Mouse (Mus musculus) limb, embryonic 13.5 days (tissue): ENCODE data around the gene Ints4. TPM values are rescaled to one million over a fixed set of nuclear protein-coding genes. Genes with fewer than 3 reads are reported as not detected.

ENCODE experiments used
- polyA plus RNA-seq: library from polyadenylated mRNA; unstranded; fragments of >200 nt; fragmentation: Nextera tagmentation; extraction: Ambion mirVana; gene quantifications from 2 replicates; pipeline ENCODE4 v1.2.1, GENCODE M21; 2015

The Ints4 gene
- polyA plus RNA-seq, 1 experiment from 2014 or later, result 57.3 TPM

Other genes starting within 250 kb of the Ints4 start
- 2.1 and 2.2 TPM in 2 replicates for gene Usp35, start 148.9 kb upstream of the Ints4 start, polyA plus RNA-seq
- gene Kctd21, start 148.6 kb upstream of the Ints4 start, polyA plus RNA-seq, result 4.9 and 5.1 TPM in 2 replicates
- gene Alg8, start 109.3 kb upstream of the Ints4 start, polyA plus RNA-seq, result 34.7 and 37.8 TPM in 2 replicates
- 345 and 348 TPM in 2 replicates for gene Ndufc2, start 81.0 kb upstream of the Ints4 start, polyA plus RNA-seq
- gene Thrsp, start 63.2 kb upstream of the Ints4 start, polyA plus RNA-seq, result 0.34 and 0.55 TPM in 2 replicates
- 4.5 and 5.5 TPM in 2 replicates for gene Kctd14, start 29.6 kb upstream of the Ints4 start, polyA plus RNA-seq
- gene Aamdc, start 98.5 kb downstream of the Ints4 start, polyA plus RNA-seq, result 82.3 and 86.6 TPM in 2 replicates
- 31.1 and 32.1 TPM in 2 replicates for gene Rsf1, start 98.9 kb downstream of the Ints4 start, polyA plus RNA-seq
- 229 and 230 TPM in 2 replicates for gene Clns1a, start 215.7 kb downstream of the Ints4 start, polyA plus RNA-seq